Mouse (Mus musculus) lung, adult 2 months (tissue): ENCODE results near the gene N4bp1.

Experiments used
- CTCF ChIP-seq: fragments of 200-500 bp; IDR thresholded peaks from 2 replicates; pipeline ENCODE4 v1.5.1; 2011; ENCODE audit warnings: mild to moderate bottlenecking, low read length, control low read depth; ENCODE audit not compliant: insufficient read depth
- POLR2A ChIP-seq: fragments of 200-500 bp; IDR thresholded peaks from 2 replicates; pipeline ENCODE4 v1.6.1; 2011; ENCODE audit warnings: low read depth, mild to moderate bottlenecking, control low read depth, low read length, borderline replicate concordance; ENCODE audit errors: extremely low read depth

- TF ChIP-seq POLR2A (peak; percentile 30; the same call in 1 of the 2 replicates), CTCF (no peak)
These were observed 16.9 kb upstream of the N4bp1 start for GRCm38 (mm10) chr8:86901972-86902371.
